ENCODE assay signal across 17 mouse cellular contexts in genomic region chr5:96222964-96223363, GRCm38 (mm10). TPM values are rescaled to one million over a fixed set of nuclear protein-coding genes. Genes with fewer than 3 reads are reported as not detected.
DNase-seq lines count a peak whose midpoint lies in the region; TF ChIP-seq lines count a peak whose summit lies in the region.
"Had no signal": no experiment of that assay in that cellular context is flagged by ENCODE, and none has a peak within 500 bp of the region (broad histone marks: within the 10 kb centered on the region; RNA-seq: fewer than 3 reads in every experiment).

No protein-coding gene starts in this region.

- TF ChIP-seq CTCF in cerebellum, adult 2 months (IDR thresholded peaks at IDR 0.05; ENCODE audit: borderline replicate concordance, insufficient read depth, low read depth, low read length) = no peak
- no peak for TF ChIP-seq CTCF in layer of hippocampus, adult 2 months (conservative IDR thresholded peaks at IDR 0.05)
- TF ChIP-seq CTCF in CH12.LX (conservative IDR thresholded peaks at IDR 0.05 in 1 of 2, IDR thresholded peaks at IDR 0.05 in 1 of 2; ENCODE audit: low read depth in 2 of 2, low read length in 2 of 2) = no peak

- no peak for TF ChIP-seq POLR2A in cerebellum, adult 2 months (IDR thresholded peaks at IDR 0.05; ENCODE audit: borderline replicate concordance, insufficient read depth, low read length)
- no peak for TF ChIP-seq POLR2A in CH12.LX (IDR thresholded peaks at IDR 0.05; ENCODE audit: low read depth, low read length)

- H3K4me2 ChIP-seq in CH12.LX (ENCODE audit: insufficient read depth, low read depth, poor library complexity, severe bottlenecking) = peak overlapping the region; percentile 92

- H3K9me3 ChIP-seq in CH12.LX (replicated peaks; ENCODE audit: low read length) = no peaks in the 10 kb centered on the region
- H3K9me3 ChIP-seq: G1E had no signal

- DNase-seq in cerebellum, adult 2 months = no peak
- no peak for DNase-seq in cerebellum, postnatal 25 days
- no peak for DNase-seq in layer of hippocampus, adult 2 months (ENCODE audit: low spot score in 2 of 2)
- DNase-seq in layer of hippocampus, postnatal 10 days (ENCODE audit: low spot score in 2 of 2) = no peak
- DNase-seq in CH12.LX (ENCODE audit: extremely low read depth) = peak; percentile 38
- peak; percentile 19 for DNase-seq in induced T-regulatory cell, adult 2 months (ENCODE audit: low read depth)
- no peak for DNase-seq in urinary bladder, postnatal 25 days (ENCODE audit: low spot score)
- no peak for DNase-seq in embryo, embryonic 10.5 days (ENCODE audit: low spot score)
- DNase-seq: adrenal gland, adult 2 months; adrenal gland, adult 8-10 months; adrenal gland, postnatal 10 days; adrenal gland, postnatal 14 days; adrenal gland, postnatal 25 days; adrenal gland, postnatal 36 days; B cell, adult 2 months had no signal

- H3K4me1 ChIP-seq in cerebellum, adult 2 months (ENCODE audit: control insufficient read depth, insufficient read depth, low read length) = peaks cover 7% of the 10 kb centered on the region
- H3K4me1 ChIP-seq in CH12.LX (ENCODE audit: control insufficient read depth in 1 of 2, insufficient read depth in 2 of 2) = peaks cover 3 to 53% of the 10 kb centered on the region in 2 experiments

- dilution Hi-C loops in CH12.LX (cut with MboI; ENCODE audit: extremely low pct_ligation_motif_present, extremely low pct_unique_long_range_greater_than_20kb, low sequenced_read_pairs) = no loop called here

- peak; percentile 92 for TF ChIP-seq EP300 in CH12.LX (IDR thresholded peaks at IDR 0.05; ENCODE audit: low read length)

- in situ Hi-C loops in CH12.LX (cut with MboI; ENCODE audit: low pct_ligation_motif_present, low pct_unique_long_range_greater_than_20kb, low sequenced_read_pairs) = no loop called here

- H3K9ac ChIP-seq in CH12.LX (ENCODE audit: insufficient read depth, low read depth) = peak overlapping the region; percentile 71

- peaks cover 49% of the 10 kb centered on the region for H3K79me2 ChIP-seq in CH12.LX (replicated peaks; ENCODE audit: control insufficient read depth, extremely low read depth, insufficient read depth, poor library complexity, severe bottlenecking)

- H3K27ac ChIP-seq in cerebellum, adult 2 months (ENCODE audit: insufficient read depth, low read length) = peak overlapping the region; percentile 74; the same call in 1 of the 2 replicates
- 0 out of 2 replicates have a peak overlapping the region, but pooled peaks have one; percentile 64 for H3K27ac ChIP-seq in layer of hippocampus, adult 2 months
- peak overlapping the region; percentile 95 for H3K27ac ChIP-seq in CH12.LX (ENCODE audit: insufficient read depth, low read depth)

- WGBS in cerebellum, adult 2 months = 95% methylated on average over 3 of the region's 3 CpGs

- no peaks in the 10 kb centered on the region for H3K27me3 ChIP-seq in cerebellum, adult 2 months (ENCODE audit: control insufficient read depth, insufficient read depth, low read length)
- no peaks in the 10 kb centered on the region for H3K27me3 ChIP-seq in CH12.LX (replicated peaks)
- H3K27me3 ChIP-seq: Patski had no signal

- TF ChIP-seq RAD21 in CH12.LX (IDR thresholded peaks at IDR 0.05; ENCODE audit: low read depth, low read length) = no peak

- H3K4me3 ChIP-seq in cerebellum, adult 2 months (replicated peaks; ENCODE audit: insufficient read depth, low read depth, low read length) = no peak overlapping the region
- H3K4me3 ChIP-seq in layer of hippocampus, adult 2 months = no peak overlapping the region
- H3K4me3 ChIP-seq in CH12.LX (replicated peaks in 1 of 3; ENCODE audit: low read depth in 2 of 3, low read length in 2 of 3, poor library complexity in 1 of 3) = no peak overlapping the region

- H3K36me3 ChIP-seq in CH12.LX (replicated peaks in 1 of 2; ENCODE audit: control insufficient read depth in 1 of 2, insufficient read depth in 1 of 2, low read length in 1 of 2) = peaks cover 17 to 32% of the 10 kb centered on the region in 2 experiments

TF ChIP-seq in CH12.LX, 34 proteins besides CTCF, POLR2A, EP300 and RAD21:
- TF ChIP-seq SIN3A (IDR thresholded peaks at IDR 0.05; ENCODE audit: low read length) (no peak), ETS1 (conservative IDR thresholded peaks at IDR 0.05; ENCODE audit: low read depth, low read length) (peak; percentile 68), GABPA (IDR thresholded peaks at IDR 0.05; ENCODE audit: insufficient replicate concordance, low read depth, low read length) (no peak), MEF2A (IDR thresholded peaks at IDR 0.05; ENCODE audit: borderline replicate concordance, low read depth, low read length) (peak; percentile 60; the same call in 1 of the 2 replicates), NELFE (IDR thresholded peaks at IDR 0.05; ENCODE audit: low read depth, low read length) (no peak), USF2 (conservative IDR thresholded peaks at IDR 0.05; ENCODE audit: low read depth, low read length) (no peak), HCFC1 (IDR thresholded peaks at IDR 0.05; ENCODE audit: low read depth, low read length) (no peak), MAZ (IDR thresholded peaks at IDR 0.05; ENCODE audit: low read depth, low read length) (no peak), UBTF (IDR thresholded peaks at IDR 0.05; ENCODE audit: low read depth, low read length) (no peak), MAX (IDR thresholded peaks at IDR 0.05; ENCODE audit: low read length) (no peak), TCF12 (IDR thresholded peaks at IDR 0.05; ENCODE audit: low read depth, low read length) (peak; percentile 62), ZKSCAN1 (IDR thresholded peaks at IDR 0.05; ENCODE audit: borderline replicate concordance, low read depth, low read length) (no peak), ZMIZ1 (IDR thresholded peaks at IDR 0.05; ENCODE audit: low read depth, low read length) (no peak), BHLHE40 (IDR thresholded peaks at IDR 0.05; ENCODE audit: low read depth, low read length) (peak; percentile 10; the same call in 1 of the 2 replicates), ZC3H11A (IDR thresholded peaks at IDR 0.05; ENCODE audit: low read depth, low read length) (no peak), E2F4 (IDR thresholded peaks at IDR 0.05; ENCODE audit: insufficient replicate concordance, low read depth, low read length) (no peak), ZNF384 (IDR thresholded peaks at IDR 0.05; ENCODE audit: low read depth, low read length) (peak; percentile 83), PAX5 (IDR thresholded peaks at IDR 0.05; ENCODE audit: low read length) (no peak), NRF1 (IDR thresholded peaks at IDR 0.05; ENCODE audit: low read depth, low read length) (no peak), MYC (IDR thresholded peaks at IDR 0.05; ENCODE audit: low read depth, low read length) (no peak), USF1 (IDR thresholded peaks at IDR 0.05; ENCODE audit: low read depth, low read length) (no peak), KAT2A (IDR thresholded peaks at IDR 0.05; ENCODE audit: insufficient replicate concordance, low read length) (no peak), CHD2 (IDR thresholded peaks at IDR 0.05; ENCODE audit: low read length) (no peak), TBP (conservative IDR thresholded peaks at IDR 0.05; ENCODE audit: low read depth, low read length) (no peak), IRF4 (IDR thresholded peaks at IDR 0.05; ENCODE audit: low read depth, low read length) (peak; percentile 75), JUN (IDR thresholded peaks at IDR 0.05; ENCODE audit: insufficient read depth, low read depth, low read length) (peak; percentile 78), MAFK (IDR thresholded peaks at IDR 0.05; ENCODE audit: insufficient replicate concordance, low read length) (no peak), SMC3 (IDR thresholded peaks at IDR 0.05; ENCODE audit: low read depth, low read length) (no peak), MXI1 (IDR thresholded peaks at IDR 0.05; ENCODE audit: low read depth, low read length) (no peak), CHD1 (IDR thresholded peaks at IDR 0.05; ENCODE audit: low read depth, low read length) (no peak), ELF1 (IDR thresholded peaks at IDR 0.05; ENCODE audit: low read depth, low read length) (no peak), POLR2AphosphoS2 (IDR thresholded peaks at IDR 0.05; ENCODE audit: low read depth, low read length) (no peak), JUND (conservative IDR thresholded peaks at IDR 0.05; ENCODE audit: low read depth, low read length) (peak; percentile 76; the same call in 1 of the 2 replicates)

RNA-seq across cellular contexts. Expression of gene Mrpl1, which starts 13.7 kb away (rescaled TPM):
- 12.8 and 13.2 TPM in 2 replicates for polyA plus RNA-seq in cerebellum, adult 2 months (2012; rRNA removed)
- total RNA-seq in layer of hippocampus, adult 2 months (2021) = 10 to 100 TPM; 15.8 to 17.4 TPM
- 10 to 100 TPM; 15.0 to 15.3 TPM for total RNA-seq in layer of hippocampus, postnatal 10 days (2021)
- 31.3 and 36.8 TPM in 2 replicates for total RNA-seq in CH12.LX (2012; rRNA removed)
- total RNA-seq in CH12.LX (2014; rRNA removed) = 77.6 and 82.2 TPM in 2 replicates
- 44.2 and 53.7 TPM in 2 replicates for polyA plus RNA-seq in CH12.LX (2012; ENCODE audit: insufficient read length, low read depth)

RNA-seq across cellular contexts. Expression of gene Cnot6l, which starts 59.0 kb away (rescaled TPM):
- polyA plus RNA-seq in cerebellum, adult 2 months (2012; rRNA removed) = 14.9 and 15.2 TPM in 2 replicates
- total RNA-seq in layer of hippocampus, adult 2 months (2021) = 10 to 100 TPM; 70.7 to 77.9 TPM
- total RNA-seq in layer of hippocampus, postnatal 10 days (2021) = 10 to 100 TPM; 63.3 to 80.5 TPM
- total RNA-seq in CH12.LX (2012; rRNA removed) (19.6 and 23.0 TPM in 2 replicates), CH12.LX (2014; rRNA removed) (23.5 and 28.0 TPM in 2 replicates)
- polyA plus RNA-seq in CH12.LX (2012; ENCODE audit: insufficient read length, low read depth) = 33.4 and 40.0 TPM in 2 replicates

Comparison
In these comparisons a context has a peak if more than half of its experiments do, and no peak if none do; other contexts are left out.
1. DNase-seq: peak in CH12.LX (single experiment) and induced T-regulatory cell, adult 2 months (single experiment); none in cerebellum, adult 2 months (0 of 2), cerebellum, postnatal 25 days (0 of 2), layer of hippocampus, adult 2 months (0 of 2), layer of hippocampus, postnatal 10 days (0 of 2), urinary bladder, postnatal 25 days (single experiment) and embryo, embryonic 10.5 days (single experiment).
2. Peak in every context shown above with its lines, with median percentiles within 50 percentile points of each other: H3K27ac ChIP-seq.